10 mouse cellular contexts compared by ENCODE assay signal in genomic region chr11:120279335-120279734, GRCm38 (mm10). TPM values are rescaled to one million over a fixed set of nuclear protein-coding genes. Genes with fewer than 3 reads are reported as not detected.
A peak's percentile ranks its signal among the peaks of the same experiment; 100 is the strongest.
DNase-seq lines count a peak whose midpoint lies in the region; ATAC-seq lines count a peak whose summit lies in the region.
"Had no signal": no experiment of that assay in that cellular context is flagged by ENCODE, and none has a peak within 500 bp of the region (broad histone marks: within the 10 kb centered on the region; RNA-seq: fewer than 3 reads in every experiment).

No protein-coding gene starts in this region.

- DNase-seq in kidney, postnatal 10 days: peak; percentile 68
- no peak for DNase-seq in kidney, adult 11 months
- no peak for DNase-seq in embryonic facial prominence, embryonic 14.5 days (ENCODE audit: low spot score)
- peak; percentile 55 for DNase-seq in lung, postnatal 14 days
- no peak for DNase-seq in thymus, postnatal 10 days (ENCODE audit: low spot score in 2 of 2)
- DNase-seq in spleen, postnatal 4 days (ENCODE audit: low spot score in 2 of 2): no peak
- DNase-seq: thymus, postnatal 36 days had no signal

- H3K9me3 ChIP-seq in embryonic facial prominence, embryonic 14.5 days (ENCODE audit: control insufficient read depth, low read length): no peaks in the 10 kb centered on the region
- no peaks in the 10 kb centered on the region for H3K9me3 ChIP-seq in hindbrain, embryonic 12.5 days (replicated peaks)
- H3K9me3 ChIP-seq: liver, embryonic 15.5 days had no signal

- ATAC-seq in embryonic facial prominence, embryonic 14.5 days (ENCODE audit: low read depth): no peak
- ATAC-seq in hindbrain, embryonic 12.5 days (ENCODE audit: low FRiP score): no peak
- no peak for ATAC-seq in CD4-positive, CD25-positive, alpha-beta regulatory T cell, adult 4 months

- no peak overlapping the region for H3K27ac ChIP-seq in embryonic facial prominence, embryonic 14.5 days (replicated peaks; ENCODE audit: low read depth, low read length)
- H3K27ac ChIP-seq in hindbrain, embryonic 12.5 days: peak overlapping the region; percentile 86
- H3K27ac ChIP-seq: liver, embryonic 15.5 days had no signal

- peak overlapping the region; percentile 34; the same call in 1 of the 2 replicates for H3K9ac ChIP-seq in embryonic facial prominence, embryonic 14.5 days (ENCODE audit: low read depth, low read length)
- no peak overlapping the region for H3K9ac ChIP-seq in hindbrain, embryonic 12.5 days
- H3K9ac ChIP-seq: liver, embryonic 15.5 days had no signal

- no peak overlapping the region for H3K4me2 ChIP-seq in embryonic facial prominence, embryonic 14.5 days (ENCODE audit: low read depth, low read length)
- H3K4me2 ChIP-seq in hindbrain, embryonic 12.5 days (replicated peaks): no peak overlapping the region
- H3K4me2 ChIP-seq: liver, embryonic 15.5 days had no signal

- peaks cover 96% of the 10 kb centered on the region for H3K36me3 ChIP-seq in embryonic facial prominence, embryonic 14.5 days (ENCODE audit: control insufficient read depth, insufficient read depth, low read length)
- H3K36me3 ChIP-seq in hindbrain, embryonic 12.5 days: peaks cover 91% of the 10 kb centered on the region

- H3K4me1 ChIP-seq in embryonic facial prominence, embryonic 14.5 days (ENCODE audit: control insufficient read depth, insufficient read depth, low read length): no peaks in the 10 kb centered on the region
- peaks cover 32% of the 10 kb centered on the region for H3K4me1 ChIP-seq in hindbrain, embryonic 12.5 days

- no peak overlapping the region for H3K4me3 ChIP-seq in embryonic facial prominence, embryonic 14.5 days (ENCODE audit: low read depth, low read length)
- H3K4me3 ChIP-seq in hindbrain, embryonic 12.5 days: no peak overlapping the region
- H3K4me3 ChIP-seq: liver, embryonic 15.5 days had no signal

- 80% methylated on average over 11 of the region's 11 CpGs for WGBS in embryonic facial prominence, embryonic 14.5 days
- whole genome bisulfite sequencing in hindbrain, embryonic 12.5 days: 85% methylated on average over 11 of the region's 11 CpGs

- H3K27me3 ChIP-seq in embryonic facial prominence, embryonic 14.5 days (replicated peaks; ENCODE audit: control insufficient read depth, insufficient read depth, low read length): no peaks in the 10 kb centered on the region
- H3K27me3 ChIP-seq in hindbrain, embryonic 12.5 days: 0 out of 2 replicates have a peak, but pooled peaks cover 5% of the 10 kb centered on the region
- H3K27me3 ChIP-seq: liver, embryonic 15.5 days had no signal

RNA-seq across cellular contexts. Expression of gene Bahcc1, which starts 46.6 kb away (rescaled TPM):
- 11.1 and 12.0 TPM in 2 replicates for polyA plus RNA-seq in embryonic facial prominence, embryonic 14.5 days (2014; fragmentation: Nextera tagmentation; extraction: Ambion mirVana)
- polyA plus RNA-seq in hindbrain, embryonic 12.5 days (2016; fragmentation: Nextera tagmentation; extraction: Ambion mirVana): 21.9 and 23.8 TPM in 2 replicates
- polyA plus RNA-seq in CD4-positive, CD25-positive, alpha-beta regulatory T cell, adult 4 months (2017; shearing (Covaris generic)): not detected

Comparison
In these comparisons a context has a peak if more than half of its experiments do, and no peak if none do; other contexts are left out.
1. DNase-seq: peak in kidney, postnatal 10 days (single experiment) and lung, postnatal 14 days (single experiment); none in kidney, adult 11 months (single experiment), embryonic facial prominence, embryonic 14.5 days (single experiment), thymus, postnatal 10 days (0 of 2) and spleen, postnatal 4 days (0 of 2).
2. RNA of gene Bahcc1, which starts 46.6 kb away (polyA plus RNA-seq): 21.9 to 23.8 TPM in hindbrain, embryonic 12.5 days and 11.1 to 12.0 TPM in embryonic facial prominence, embryonic 14.5 days; not detected in CD4-positive, CD25-positive, alpha-beta regulatory T cell, adult 4 months; every median in the first group is over 10 times any median in the second.